Mouse (Mus musculus) kidney, embryonic 15.5 days (tissue): ENCODE data around the gene Klrg1. TPM values are rescaled to one million over a fixed set of nuclear protein-coding genes. Genes with fewer than 3 reads are reported as not detected.
A peak's percentile ranks its signal among the peaks of the same experiment; 100 is the strongest.

ENCODE experiments used
- ATAC-seq: fragments of 200-750 bp; cut with Nextera tagmentation; replicated peaks from 2 replicates; pipeline ENCODE4 v1.8.0; 2017; ENCODE audit warnings: moderate TSS enrichment; ENCODE audit not compliant: low FRiP score
- H3K27ac ChIP-seq: fragments of 300-500 bp; sonication (generic); 2 replicates; pipeline ENCODE4 v1.5.1; 2015; ENCODE audit warnings: mild to moderate bottlenecking, inconsistent platforms
- H3K27me3 ChIP-seq: fragments of 300-500 bp; sonication (generic); 2 replicates; pipeline ENCODE4 v1.6.1; 2015; ENCODE audit warnings: inconsistent platforms
- H3K36me3 ChIP-seq: fragments of 300-500 bp; sonication (generic); 2 replicates; pipeline ENCODE4 v1.6.1; 2015; ENCODE audit warnings: inconsistent platforms
- H3K4me1 ChIP-seq: fragments of 300-500 bp; sonication (generic); 2 replicates; pipeline ENCODE4 v1.6.1; 2015; ENCODE audit warnings: inconsistent platforms
- H3K4me2 ChIP-seq: fragments of 300-500 bp; sonication (generic); 2 replicates; pipeline ENCODE4 v1.6.1; 2015; ENCODE audit warnings: moderate library complexity, mild to moderate bottlenecking, inconsistent platforms
- H3K4me3 ChIP-seq: fragments of 300-500 bp; sonication (generic); replicated peaks from 2 replicates; pipeline ENCODE4 v1.5.1; 2015; ENCODE audit warnings: mild to moderate bottlenecking, inconsistent platforms
- H3K9ac ChIP-seq: fragments of 300-500 bp; sonication (generic); 2 replicates; pipeline ENCODE4 v1.6.1; 2015; ENCODE audit warnings: mild to moderate bottlenecking, inconsistent platforms
- H3K9me3 ChIP-seq: fragments of 300-500 bp; sonication (generic); replicated peaks from 2 replicates; pipeline ENCODE4 v1.6.1; 2016; ENCODE audit warnings: inconsistent platforms
- WGBS: fragments of 180-500 bp; shearing (Covaris S2); methylation state at CpG from one replicate; pipeline ENCODE4 v1.1.7; 2015; ENCODE audit warnings: mixed read lengths; 5-methylcytosine and 5-hydroxymethylcytosine counted together
- polyA plus RNA-seq: library from polyadenylated mRNA; unstranded; fragments of >200 nt; fragmentation: Nextera tagmentation; extraction: Ambion mirVana; gene quantifications from 2 replicates; pipeline ENCODE4 v1.2.1, GENCODE M21; 2015

The Klrg1 gene
- not detected in 2 replicates for polyA plus RNA-seq

DNA sequence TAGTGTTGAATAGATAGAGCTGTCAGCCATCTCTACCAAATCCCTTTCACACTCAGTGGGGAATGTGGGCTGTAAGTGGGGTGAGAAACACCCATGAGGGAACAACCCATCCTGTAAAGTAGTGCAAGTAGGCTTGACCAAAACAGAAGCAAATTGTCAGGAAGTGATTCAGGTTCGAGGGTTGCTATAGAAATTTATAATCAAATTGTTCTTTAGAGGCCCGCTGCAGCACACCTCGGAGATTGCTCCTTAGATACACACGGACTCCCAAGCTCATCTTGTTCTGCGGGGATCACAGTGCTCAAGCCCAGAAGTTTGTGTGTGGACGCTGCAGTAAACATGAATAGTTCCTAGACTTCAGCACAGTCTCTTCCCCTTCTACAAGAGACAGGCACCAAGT, at the start of gene Klrg1:
Klrg1 (minus strand) TSS at position 101 of the 400 bp plus-strand sequence.
- H3K27ac ChIP-seq, result no peak within 1 kb of the TSS
- H3K27me3 ChIP-seq, result no peaks in the 10 kb centered on the region
- H3K9me3 ChIP-seq, result no peaks in the 10 kb centered on the region
- no peak within 1 kb of the TSS for H3K4me3 ChIP-seq
- H3K36me3 ChIP-seq, result no peaks in the 10 kb centered on the region
- H3K9ac ChIP-seq, result no peak within 1 kb of the TSS
- ATAC-seq, result no peak
- H3K4me2 ChIP-seq, result no peak within 1 kb of the TSS
- no peaks in the 10 kb centered on the region for H3K4me1 ChIP-seq
- WGBS, result 79% methylated on average over 6 of the region's 6 CpGs

- Histone ChIP-seq H3K36me3 (peaks cover 89% of the 10 kb centered on the region), H3K27ac (no peak overlapping the region), H3K27me3 (no peaks in the 10 kb centered on the region), H3K4me2 (no peak overlapping the region), H3K4me1 (no peaks in the 10 kb centered on the region), H3K9me3 (no peaks in the 10 kb centered on the region), H3K9ac (no peak overlapping the region), H3K4me3 (no peak overlapping the region)
- 91% methylated on average over 6 of the region's 6 CpGs for WGBS
- ATAC-seq, result no peak
Observed at GRCm38 (mm10) chr6:122325361-122325975, 42.8 kb upstream of the Klrg1 start.

- no peaks in the 10 kb centered on the region for H3K4me1 ChIP-seq
- no peak for ATAC-seq
Observed at GRCm38 (mm10) chr6:122318726-122319125, 36.0 kb upstream of the Klrg1 start.

GRCm38 (mm10) chr6:122310187-122310820, 27.6 kb upstream of the Klrg1 start:
- ATAC-seq, result no peak
- 67% methylated on average over 5 of the region's 5 CpGs for WGBS

More at GRCm38 (mm10) chr6:122318726-122319125, 36.0 kb upstream of the Klrg1 start:
- Histone ChIP-seq H3K27me3 (no peaks in the 10 kb centered on the region), H3K9me3 (no peaks in the 10 kb centered on the region), H3K36me3 (peaks cover 99% of the 10 kb centered on the region), H3K9ac (no peak overlapping the region), H3K27ac (no peak overlapping the region), H3K4me3 (no peak overlapping the region), H3K4me2 (no peak overlapping the region)
- WGBS, result 85% methylated on average over 1 of the region's 1 CpGs

GRCm38 (mm10) chr6:122309446-122309960, 26.8 kb upstream of the Klrg1 start:
- peak overlapping the region; percentile 84; the same call in 1 of the 2 replicates for H3K27ac ChIP-seq
- ATAC-seq, result no peak
- WGBS, result 8% methylated on average over 11 of the region's 11 CpGs

More at GRCm38 (mm10) chr6:122310187-122310820, 27.6 kb upstream of the Klrg1 start:
- Histone ChIP-seq H3K36me3 (peaks cover 35% of the 10 kb centered on the region), H3K4me3 (peak overlapping the region; percentile 86), H3K4me2 (peak overlapping the region; percentile 78), H3K27me3 (no peaks in the 10 kb centered on the region), H3K9me3 (no peaks in the 10 kb centered on the region), H3K27ac (0 out of 2 replicates have a peak overlapping the region, but pooled peaks have one; percentile 13), H3K9ac (peak overlapping the region; percentile 90), H3K4me1 (peaks cover 15% of the 10 kb centered on the region)

GRCm38 (mm10) chr6:122308505-122309393, 26.1 kb upstream of the Klrg1 start, which contains the start of gene M6pr:
TSS of gene M6pr (plus strand) at chr6:122308720.
- under 1% methylated on average over 49 of the region's 49 CpGs for WGBS
- H3K27ac ChIP-seq, result peak within 1 kb of the TSS; percentile 84
- peaks cover 15% of the 10 kb centered on the region for H3K4me1 ChIP-seq
- peak within 1 kb of the TSS; percentile 86 for H3K4me3 ChIP-seq
- no peaks in the 10 kb centered on the region for H3K9me3 ChIP-seq
- peak within 1 kb of the TSS; percentile 90 for H3K9ac ChIP-seq
- no peaks in the 10 kb centered on the region for H3K27me3 ChIP-seq
- ATAC-seq, result peak; percentile 99
- H3K36me3 ChIP-seq, result peaks cover 20% of the 10 kb centered on the region
- peak within 1 kb of the TSS; percentile 78 for H3K4me2 ChIP-seq

More at GRCm38 (mm10) chr6:122309446-122309960, 26.8 kb upstream of the Klrg1 start:
- peaks cover 27% of the 10 kb centered on the region for H3K36me3 ChIP-seq
- H3K4me1 ChIP-seq, result peaks cover 15% of the 10 kb centered on the region
- peak overlapping the region; percentile 86 for H3K4me3 ChIP-seq
- H3K4me2 ChIP-seq, result peak overlapping the region; percentile 78
- H3K9me3 ChIP-seq, result no peaks in the 10 kb centered on the region
- no peaks in the 10 kb centered on the region for H3K27me3 ChIP-seq
- H3K9ac ChIP-seq, result peak overlapping the region; percentile 90

- Histone ChIP-seq H3K9me3 (no peaks in the 10 kb centered on the region), H3K27ac (0 out of 2 replicates have a peak overlapping the region, but pooled peaks have one; percentile 32), H3K4me1 (peaks cover 15% of the 10 kb centered on the region), H3K27me3 (no peaks in the 10 kb centered on the region), H3K9ac (no peak overlapping the region), H3K4me2 (peak overlapping the region; percentile 78), H3K4me3 (peak overlapping the region; percentile 86), H3K36me3 (peaks cover 14% of the 10 kb centered on the region)
- ATAC-seq, result no peak; the same call in 1 of the 2 replicates
- 62% methylated on average over 6 of the region's 6 CpGs for WGBS
Observed at GRCm38 (mm10) chr6:122308136-122308504, 25.4 kb upstream of the Klrg1 start.

GRCm38 (mm10) chr6:122306707-122307106, 24.0 kb upstream of the Klrg1 start:
- H3K36me3 ChIP-seq, result peaks cover 1% of the 10 kb centered on the region; the same call in 1 of the 2 replicates
- ATAC-seq, result no peak
- 85% methylated on average over 4 of the region's 4 CpGs for WGBS
- no peak overlapping the region for H3K9ac ChIP-seq
- H3K27me3 ChIP-seq, result no peaks in the 10 kb centered on the region
- no peak overlapping the region for H3K4me2 ChIP-seq
- H3K4me3 ChIP-seq, result no peak overlapping the region
- no peaks in the 10 kb centered on the region for H3K9me3 ChIP-seq
- no peak overlapping the region for H3K27ac ChIP-seq
- H3K4me1 ChIP-seq, result peaks cover 15% of the 10 kb centered on the region

- Histone ChIP-seq H3K36me3 (no peaks in the 10 kb centered on the region), H3K4me2 (no peak overlapping the region), H3K4me3 (no peak overlapping the region), H3K4me1 (peaks cover 6% of the 10 kb centered on the region), H3K9me3 (no peaks in the 10 kb centered on the region), H3K9ac (no peak overlapping the region), H3K27me3 (no peaks in the 10 kb centered on the region), H3K27ac (no peak overlapping the region)
- no peak for ATAC-seq
- 85% methylated on average over 12 of the region's 12 CpGs for WGBS
Observed at GRCm38 (mm10) chr6:122304790-122305555, 22.3 kb upstream of the Klrg1 start.

- Histone ChIP-seq H3K4me3 (no peak overlapping the region), H3K27ac (no peak overlapping the region), H3K9me3 (no peaks in the 10 kb centered on the region), H3K9ac (no peak overlapping the region), H3K36me3 (no peaks in the 10 kb centered on the region), H3K4me2 (no peak overlapping the region), H3K4me1 (no peaks in the 10 kb centered on the region), H3K27me3 (no peaks in the 10 kb centered on the region)
- WGBS, result 33% methylated on average over 6 of the region's 6 CpGs
- no peak for ATAC-seq
Observed at GRCm38 (mm10) chr6:122304355-122304754, 21.7 kb upstream of the Klrg1 start.

- no peak overlapping the region for H3K4me2 ChIP-seq
- H3K9ac ChIP-seq, result no peak overlapping the region
- H3K4me3 ChIP-seq, result no peak overlapping the region
- H3K27ac ChIP-seq, result no peak overlapping the region
- no peak for ATAC-seq
- WGBS, result 75% methylated on average over 9 of the region's 9 CpGs
- no peaks in the 10 kb centered on the region for H3K4me1 ChIP-seq
- H3K27me3 ChIP-seq, result no peaks in the 10 kb centered on the region
- H3K9me3 ChIP-seq, result no peaks in the 10 kb centered on the region
- no peaks in the 10 kb centered on the region for H3K36me3 ChIP-seq
Observed at GRCm38 (mm10) chr6:122303526-122303925, 20.8 kb upstream of the Klrg1 start.
